In the genomic region with DNA sequence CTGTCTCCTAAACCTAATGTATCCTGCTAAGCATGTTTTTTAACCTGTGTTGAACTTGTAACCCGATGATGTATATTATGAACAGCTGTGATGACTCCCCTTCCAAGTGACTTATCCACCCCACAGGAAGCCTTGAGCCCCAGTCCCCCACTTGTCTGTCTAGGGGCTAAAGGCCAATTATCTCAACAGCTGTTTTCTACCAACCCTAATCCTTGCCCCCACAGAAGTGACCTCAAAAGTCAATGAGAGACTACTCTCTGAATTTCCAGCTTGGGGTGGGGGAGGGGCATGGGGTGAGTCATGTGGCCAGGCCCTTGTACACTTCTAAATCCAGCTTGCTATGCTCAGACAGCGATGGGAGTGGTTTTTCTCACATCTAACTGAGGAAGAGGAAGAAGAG, we compare ENCODE assay signal across 15 mouse cellular contexts. TPM values are rescaled to one million over a fixed set of nuclear protein-coding genes. Genes with fewer than 3 reads are reported as not detected.
A peak's percentile ranks its signal among the peaks of the same experiment; 100 is the strongest.
DNase-seq lines count a peak whose midpoint lies in the region; ATAC-seq and TF ChIP-seq lines count a peak whose summit lies in the region.
"Had no signal": no experiment of that assay in that cellular context is flagged by ENCODE, and none has a peak within 500 bp of the region (broad histone marks: within the 10 kb centered on the region; RNA-seq: fewer than 3 reads in every experiment).

No protein-coding gene starts in this region.

- H3K4me1 ChIP-seq in embryonic facial prominence, embryonic 10.5 days, result peaks cover 9% of the 10 kb centered on the region
- H3K4me1 ChIP-seq in kidney, postnatal 0 days (replicated peaks; ENCODE audit: insufficient read depth, low read length), result no peaks in the 10 kb centered on the region
- H3K4me1 ChIP-seq in stomach, embryonic 14.5 days (ENCODE audit: control insufficient read depth, insufficient read depth, low read length), result 0 out of 2 replicates have a peak, but pooled peaks cover 2% of the 10 kb centered on the region
- H3K4me1 ChIP-seq: liver, embryonic 12.5 days; midbrain, embryonic 13.5 days; neural tube, embryonic 12.5 days had no signal

- H3K27ac ChIP-seq in embryonic facial prominence, embryonic 10.5 days (replicated peaks), result no peak overlapping the region
- no peak overlapping the region for H3K27ac ChIP-seq in kidney, postnatal 0 days
- no peak overlapping the region for H3K27ac ChIP-seq in stomach, embryonic 14.5 days (ENCODE audit: low read length)
- H3K27ac ChIP-seq: hindbrain, postnatal 0 days; layer of hippocampus, adult 2 months; liver, embryonic 12.5 days; midbrain, embryonic 13.5 days; neural tube, embryonic 12.5 days had no signal

- H3K4me2 ChIP-seq in kidney, postnatal 0 days (ENCODE audit: low read length), result no peak overlapping the region
- H3K4me2 ChIP-seq in stomach, embryonic 14.5 days (replicated peaks; ENCODE audit: low read depth, low read length), result no peak overlapping the region
- H3K4me2 ChIP-seq: liver, embryonic 12.5 days; midbrain, embryonic 13.5 days; neural tube, embryonic 12.5 days had no signal

- peak; percentile 19 for DNase-seq in kidney, adult 11 months
- no peak for DNase-seq in kidney, adult 18-20 months
- DNase-seq in embryonic facial prominence, embryonic 10.5 days (ENCODE audit: low spot score), result peak; percentile 61
- peak; percentile 68 for DNase-seq in kidney, postnatal 0 days (ENCODE audit: low spot score)
- no peak for DNase-seq in layer of hippocampus, postnatal 14 days (ENCODE audit: low spot score in 2 of 2)
- no peak for DNase-seq in cerebellum, adult 9-10 months
- DNase-seq in cerebellum, adult 11-12 months, result no peak
- DNase-seq: adrenal gland, postnatal 25 days; cerebellum, postnatal 25 days had no signal

- 31% methylated on average over 2 of the region's 2 CpGs for WGBS in embryonic facial prominence, embryonic 10.5 days
- WGBS in kidney, postnatal 0 days, result 37% methylated on average over 2 of the region's 2 CpGs
- 35% methylated on average over 2 of the region's 2 CpGs for WGBS in stomach, embryonic 14.5 days

- no peak overlapping the region for H3K4me3 ChIP-seq in embryonic facial prominence, embryonic 10.5 days
- no peak overlapping the region for H3K4me3 ChIP-seq in kidney, postnatal 0 days (replicated peaks; ENCODE audit: low read depth, low read length)
- H3K4me3 ChIP-seq in stomach, embryonic 14.5 days (ENCODE audit: low read depth, low read length), result no peak overlapping the region
- H3K4me3 ChIP-seq: layer of hippocampus, adult 2 months; liver, embryonic 12.5 days; midbrain, embryonic 13.5 days; neural tube, embryonic 12.5 days had no signal

- no peak overlapping the region for H3K9ac ChIP-seq in kidney, postnatal 0 days (ENCODE audit: low read depth, low read length)
- H3K9ac ChIP-seq in stomach, embryonic 14.5 days (replicated peaks; ENCODE audit: low read depth, low read length), result no peak overlapping the region
- H3K9ac ChIP-seq: liver, embryonic 12.5 days; midbrain, embryonic 13.5 days; neural tube, embryonic 12.5 days had no signal

- no peaks in the 10 kb centered on the region for H3K27me3 ChIP-seq in embryonic facial prominence, embryonic 10.5 days (replicated peaks; ENCODE audit: low read depth, poor library complexity, severe bottlenecking)
- no peaks in the 10 kb centered on the region for H3K27me3 ChIP-seq in kidney, postnatal 0 days (ENCODE audit: insufficient read depth, low read length)
- H3K27me3 ChIP-seq in stomach, embryonic 14.5 days (ENCODE audit: control insufficient read depth, insufficient read depth, low read length), result no peaks in the 10 kb centered on the region
- H3K27me3 ChIP-seq: liver, embryonic 12.5 days; midbrain, embryonic 13.5 days; neural tube, embryonic 12.5 days had no signal

- peak; percentile 80 for ATAC-seq in kidney, postnatal 0 days (replicated peaks; ENCODE audit: low FRiP score, low read depth)
- peak; percentile 61; the same call in 1 of the 2 replicates for ATAC-seq in stomach, embryonic 14.5 days (ENCODE audit: insufficient number of reproducible peaks, insufficient read depth, low FRiP score, low read depth)
- ATAC-seq: hindbrain, postnatal 0 days; liver, embryonic 12.5 days; midbrain, embryonic 13.5 days had no signal

- no peaks in the 10 kb centered on the region for H3K36me3 ChIP-seq in embryonic facial prominence, embryonic 10.5 days (replicated peaks)
- no peaks in the 10 kb centered on the region for H3K36me3 ChIP-seq in kidney, postnatal 0 days (ENCODE audit: insufficient read depth, low read length)
- H3K36me3 ChIP-seq in stomach, embryonic 14.5 days (ENCODE audit: control insufficient read depth, insufficient read depth, low read length), result no peaks in the 10 kb centered on the region
- H3K36me3 ChIP-seq: liver, embryonic 12.5 days; midbrain, embryonic 13.5 days; neural tube, embryonic 12.5 days had no signal

- no peak for TF ChIP-seq CTCF in kidney, postnatal 0 days (IDR thresholded peaks at IDR 0.05; ENCODE audit: low read depth)

- H3K9me3 ChIP-seq in embryonic facial prominence, embryonic 10.5 days, result no peaks in the 10 kb centered on the region
- H3K9me3 ChIP-seq in kidney, postnatal 0 days (replicated peaks; ENCODE audit: low read length), result no peaks in the 10 kb centered on the region
- no peaks in the 10 kb centered on the region for H3K9me3 ChIP-seq in stomach, embryonic 14.5 days (ENCODE audit: control insufficient read depth, low read depth, low read length)
- H3K9me3 ChIP-seq: liver, embryonic 12.5 days; midbrain, embryonic 13.5 days; neural tube, embryonic 12.5 days had no signal

RNA-seq across cellular contexts. Expression of a gene that starts 6.9 kb away (rescaled TPM):
- 0.05 and 0.13 TPM in 2 replicates for polyA plus RNA-seq in embryonic facial prominence, embryonic 10.5 days (2016; fragmentation: Nextera tagmentation; extraction: Ambion mirVana)
- 2.3 and 2.4 TPM in 2 replicates for polyA plus RNA-seq in kidney, postnatal 0 days (2015; fragmentation: Nextera tagmentation; extraction: Ambion mirVana)
- 0.25 and 0.27 TPM in 2 replicates for polyA plus RNA-seq in stomach, embryonic 14.5 days (2014; fragmentation: Nextera tagmentation; extraction: Ambion mirVana)
- 1 to 10 TPM; 1.8 TPM for total RNA-seq in layer of hippocampus, postnatal 14 days (2021)
- polyA plus RNA-seq: liver, embryonic 12.5 days had no signal

Comparison
In these comparisons a context has a peak if more than half of its experiments do, and no peak if none do; other contexts are left out.
1. DNase-seq: peak in kidney, adult 11 months (single experiment), embryonic facial prominence, embryonic 10.5 days (single experiment) and kidney, postnatal 0 days (single experiment); none in kidney, adult 18-20 months (single experiment), layer of hippocampus, postnatal 14 days (0 of 2), cerebellum, adult 9-10 months (single experiment) and cerebellum, adult 11-12 months (single experiment).